Mouse (Mus musculus) testis, postnatal 10 days (tissue): Measurements from ENCODE around the gene Lpar2.

Source experiments
- DNase-seq: peaks from one replicate; pipeline ENCODE4 v3.0.0; 2021; ENCODE audit warnings: low spot score

The Lpar2 gene

DNA sequence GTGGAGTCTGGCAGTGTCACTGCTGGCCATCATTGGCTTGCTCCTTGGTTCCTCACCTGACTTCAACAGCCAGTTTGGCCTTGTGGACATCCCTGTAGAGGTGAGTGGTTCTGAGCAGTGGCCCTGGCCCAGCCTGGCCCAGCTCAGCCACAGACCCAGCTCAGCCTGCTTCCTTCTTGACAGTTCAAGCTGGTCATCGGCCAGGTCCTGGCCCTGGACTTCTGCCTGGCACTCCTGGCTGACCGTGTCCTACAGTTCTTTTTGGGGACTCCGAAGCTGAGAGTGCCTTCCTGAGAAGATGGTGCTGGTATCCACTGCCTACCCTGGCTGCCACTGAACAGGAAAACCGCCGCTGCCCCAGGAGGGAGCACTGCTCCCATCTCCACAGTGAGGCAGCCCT is 15.0 kb upstream of the Lpar2 start:
- no peak for DNase-seq

DNA sequence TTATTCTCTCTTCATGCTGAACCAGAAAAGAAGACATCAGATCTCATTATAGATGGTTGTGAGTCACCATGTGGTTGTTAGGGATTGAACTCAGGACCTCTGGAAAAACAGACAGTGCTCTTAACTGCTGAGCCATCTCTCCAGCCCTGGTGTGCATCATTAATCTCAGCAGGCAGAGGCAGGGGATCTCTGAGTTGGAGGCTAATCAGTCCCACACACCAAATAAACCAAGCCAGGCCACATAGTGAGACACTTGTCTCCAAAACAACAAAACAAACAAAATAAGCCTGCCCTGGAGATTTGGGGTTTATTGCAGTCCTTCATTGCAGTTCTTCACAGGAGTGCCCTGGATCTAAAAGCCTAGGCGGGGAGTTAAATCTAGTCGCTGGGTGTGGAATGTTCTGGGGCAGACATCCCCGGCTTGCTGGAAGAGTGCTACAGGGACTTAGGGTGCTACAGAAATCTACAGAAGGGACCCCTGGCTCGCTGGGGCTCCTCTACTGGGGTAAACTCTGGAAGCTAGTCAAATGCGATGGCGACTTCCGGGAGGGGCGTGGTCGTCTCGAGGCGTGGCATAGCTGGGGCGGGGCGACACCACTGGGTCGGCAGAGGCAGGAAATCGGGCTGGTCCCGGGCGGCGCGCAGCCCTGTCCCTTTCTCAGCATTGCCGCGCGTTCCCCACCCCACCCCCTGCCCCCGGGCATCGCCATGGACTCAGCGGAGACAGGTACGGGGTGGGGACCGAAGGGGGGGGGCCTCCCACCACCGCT is 13.9 kb upstream of the Lpar2 start, which contains the start of gene Gmip:
Gene Gmip (plus strand): TSS at position 586 of the 770 bp plus-strand sequence.
- DNase-seq: peak; percentile 88

DNA sequence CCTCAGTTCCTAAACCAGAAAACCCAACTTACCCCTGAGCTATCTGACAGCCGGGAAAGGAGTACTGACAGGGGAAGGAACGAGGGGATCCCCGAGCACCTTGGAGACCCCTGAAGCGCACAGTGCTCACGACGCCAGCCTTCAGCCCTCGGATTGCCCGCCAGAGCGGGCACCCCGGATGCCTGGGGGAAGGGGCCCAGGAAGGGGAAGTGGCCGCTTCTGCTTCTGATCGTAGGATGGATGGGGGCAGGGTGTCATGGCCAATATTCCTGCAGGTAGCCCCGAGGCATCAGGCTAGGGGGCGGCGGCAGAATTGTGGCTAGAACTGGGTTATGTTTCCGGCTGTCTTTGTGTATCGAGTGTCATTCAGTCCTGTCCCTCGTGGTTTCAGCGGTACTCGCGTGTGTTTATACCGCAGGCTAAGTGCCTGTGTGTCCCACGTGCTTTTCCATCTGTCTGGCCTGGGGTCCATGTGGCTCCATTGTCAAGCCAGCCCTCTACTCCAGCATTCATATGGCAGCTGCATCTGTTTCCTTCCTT is 13.3 kb upstream of the Lpar2 start:
- peak; percentile 49 for DNase-seq

DNA sequence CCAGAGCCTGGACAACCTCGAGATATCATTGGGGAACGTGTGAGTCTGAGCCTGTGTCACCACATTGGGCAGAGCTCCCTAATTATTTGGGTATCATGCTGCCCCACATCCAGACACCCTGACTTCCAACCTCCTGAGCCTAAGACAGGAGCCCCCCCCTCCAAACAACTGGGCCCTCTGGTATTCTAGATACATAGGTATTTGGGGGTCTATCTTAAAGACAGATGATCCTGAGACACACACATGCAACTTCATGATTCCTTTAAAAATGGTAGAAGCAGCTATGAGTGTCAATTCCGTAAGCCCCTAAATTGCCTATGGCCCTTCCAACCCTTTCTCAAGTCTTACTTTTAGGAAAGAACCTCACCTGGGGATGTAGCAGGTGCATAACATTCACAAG is 12.4 kb upstream of the Lpar2 start:
- DNase-seq: no peak

DNA sequence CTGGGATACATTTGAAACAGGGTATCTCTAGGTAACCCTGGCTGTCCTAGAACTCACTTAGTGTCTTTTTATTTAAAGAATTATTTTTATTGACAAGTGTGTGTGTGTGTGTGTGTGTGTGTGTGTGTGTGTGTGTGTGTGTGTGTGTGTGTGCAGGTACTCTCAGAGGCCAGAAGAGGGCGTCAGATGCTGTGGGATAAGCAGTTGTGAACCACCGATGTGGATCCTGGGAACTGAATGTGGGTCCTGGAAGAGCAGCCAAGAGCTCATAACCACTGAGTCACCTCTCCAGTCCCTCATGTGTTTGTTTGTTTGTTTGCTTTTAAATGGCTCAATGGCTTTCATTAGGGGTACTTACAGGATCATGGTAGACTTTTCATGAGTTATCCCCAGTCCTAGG is 7.3 kb upstream of the Lpar2 start:
- no peak for DNase-seq

DNA sequence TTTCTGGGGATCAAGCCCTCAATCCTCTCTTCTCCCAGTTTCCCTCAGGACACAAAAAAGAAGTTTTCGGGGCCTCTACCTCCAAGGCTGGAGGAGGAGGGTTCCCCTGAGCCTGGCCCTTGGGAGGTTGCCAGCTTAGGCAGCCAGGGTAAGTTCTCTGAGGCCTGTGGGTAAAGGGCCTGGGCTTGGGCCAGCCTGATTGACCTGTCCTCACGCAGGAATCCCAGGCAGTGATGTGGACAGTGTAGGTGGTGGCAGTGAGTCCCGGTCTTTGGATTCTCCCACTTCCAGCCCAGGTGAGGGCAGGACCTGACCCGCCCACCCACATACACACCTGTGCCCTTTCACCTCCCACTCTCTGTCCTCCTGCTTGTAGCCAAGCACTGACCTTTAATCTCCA is 6.8 kb upstream of the Lpar2 start:
- DNase-seq: no peak

DNA sequence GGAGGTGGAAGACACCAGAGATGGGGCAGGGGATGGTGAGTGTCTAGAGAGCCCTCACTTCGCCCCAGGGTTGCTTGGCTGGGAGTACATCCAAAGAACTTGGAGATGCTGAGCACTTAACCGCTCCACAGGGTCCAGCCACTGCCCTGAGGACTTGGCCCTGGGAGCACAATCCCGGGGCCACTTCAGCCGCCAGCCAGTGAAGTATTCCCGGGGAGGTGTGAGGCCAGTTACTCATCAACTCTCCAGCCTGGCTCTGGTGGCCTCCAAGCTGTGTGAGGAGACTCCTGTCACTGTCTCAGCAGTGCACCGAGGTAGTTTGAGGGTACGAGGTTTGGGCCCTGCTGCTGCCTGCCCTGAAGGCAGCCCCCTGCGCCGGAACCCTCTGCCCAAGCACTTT is 1.8 kb upstream of the Lpar2 start:
- no peak for DNase-seq

DNA sequence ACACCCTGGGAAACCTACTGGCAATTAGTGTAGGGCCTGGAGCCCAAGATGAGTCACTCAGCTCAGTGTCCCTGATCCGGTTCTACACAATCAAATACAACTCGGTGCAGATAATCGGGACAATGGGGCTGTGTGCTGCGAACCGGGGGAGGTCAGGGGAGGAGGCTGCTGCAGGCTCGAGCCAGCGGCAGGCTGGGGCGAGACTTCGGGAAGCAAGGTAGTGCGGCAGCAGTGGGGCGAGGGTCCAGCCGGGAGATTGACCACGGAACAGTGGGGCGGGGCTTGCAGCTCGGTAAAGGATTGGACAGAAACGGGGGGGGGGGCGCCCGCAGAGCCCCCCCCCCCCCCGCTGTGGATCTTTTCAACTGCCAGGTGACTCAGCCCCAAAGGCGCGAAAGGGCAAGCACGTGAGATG is 251 bp upstream of the Lpar2 start:
- DNase-seq: peak; percentile 86

DNA sequence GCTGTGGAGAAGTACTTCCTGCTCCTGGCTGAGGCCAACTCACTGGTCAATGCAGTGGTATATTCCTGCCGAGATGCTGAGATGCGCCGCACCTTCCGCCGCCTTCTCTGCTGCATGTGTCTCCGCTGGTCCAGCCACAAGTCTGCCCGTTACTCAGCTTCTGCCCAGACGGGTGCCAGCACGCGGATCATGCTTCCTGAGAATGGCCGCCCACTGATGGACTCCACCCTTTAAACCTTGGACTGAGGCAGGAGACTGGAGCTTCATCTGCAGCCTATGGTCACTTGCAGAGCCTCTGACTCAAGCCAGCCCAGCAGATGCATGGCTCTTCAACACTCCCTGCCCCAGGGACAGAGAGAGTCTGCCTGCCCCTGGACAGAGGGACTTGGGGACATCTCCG is 4.1 kb downstream of the Lpar2 start:
- no peak for DNase-seq

DNA sequence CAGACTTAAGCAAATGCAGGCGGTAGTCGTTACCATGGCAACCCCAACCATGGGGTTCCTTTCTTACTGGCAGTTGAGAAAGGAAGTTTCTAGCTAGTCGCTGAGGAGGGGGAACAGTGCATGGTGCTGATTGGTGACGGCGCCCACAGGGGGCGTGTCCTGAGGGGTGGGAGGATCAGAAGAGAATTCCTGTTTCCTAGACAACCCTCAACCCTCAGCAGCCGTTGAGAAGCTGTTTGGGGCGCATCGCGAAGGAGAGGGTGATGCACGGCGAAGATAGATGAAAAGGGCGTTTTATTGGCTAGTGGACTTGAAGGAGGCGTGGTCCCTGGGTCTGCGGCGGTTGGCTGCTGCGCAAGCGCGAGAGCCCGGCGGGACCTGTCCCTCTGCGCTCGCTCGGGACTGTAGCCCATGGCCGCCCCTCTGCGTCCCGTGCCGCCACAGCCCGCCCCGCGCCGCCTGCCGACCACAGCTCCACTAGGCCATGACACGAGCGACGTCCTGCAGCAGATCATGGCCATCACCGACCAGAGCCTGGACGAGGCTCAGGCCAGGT is 10.1 kb downstream of the Lpar2 start, which contains the start of gene Pbx4:
Gene Pbx4 (plus strand): TSS at position 194 of the 556 bp plus-strand sequence.
- peak; percentile 90 for DNase-seq

DNA sequence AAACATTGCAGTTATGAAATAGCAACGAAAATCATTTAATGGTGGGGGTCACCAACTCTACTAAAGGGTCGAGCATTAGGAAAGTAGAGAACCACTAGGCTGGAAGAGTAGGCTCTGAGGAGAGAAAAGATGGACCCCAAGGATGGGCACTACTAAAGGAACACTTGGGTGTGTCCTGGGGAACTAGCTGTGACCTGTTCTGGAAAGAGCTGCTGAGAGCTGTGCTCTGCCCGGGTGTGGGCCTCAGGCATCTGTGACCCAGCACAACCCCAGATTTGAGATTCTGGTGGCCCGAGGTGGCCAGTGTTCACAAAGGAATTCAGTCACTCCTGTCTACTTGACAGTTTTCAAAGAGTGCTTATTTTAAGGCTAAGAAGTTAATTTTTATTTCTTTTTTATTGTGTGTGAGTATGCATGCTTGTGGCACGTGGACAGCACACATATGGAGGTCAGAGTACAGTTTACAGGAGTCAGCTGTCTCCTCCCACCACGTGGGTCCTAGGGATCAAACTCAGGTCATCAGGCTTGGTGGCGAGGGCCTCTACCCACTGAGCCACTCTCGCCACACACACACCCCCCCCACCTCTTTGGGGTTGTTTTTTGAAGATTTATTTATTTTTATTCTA is 14.9 kb downstream of the Lpar2 start:
- no peak for DNase-seq

DNA sequence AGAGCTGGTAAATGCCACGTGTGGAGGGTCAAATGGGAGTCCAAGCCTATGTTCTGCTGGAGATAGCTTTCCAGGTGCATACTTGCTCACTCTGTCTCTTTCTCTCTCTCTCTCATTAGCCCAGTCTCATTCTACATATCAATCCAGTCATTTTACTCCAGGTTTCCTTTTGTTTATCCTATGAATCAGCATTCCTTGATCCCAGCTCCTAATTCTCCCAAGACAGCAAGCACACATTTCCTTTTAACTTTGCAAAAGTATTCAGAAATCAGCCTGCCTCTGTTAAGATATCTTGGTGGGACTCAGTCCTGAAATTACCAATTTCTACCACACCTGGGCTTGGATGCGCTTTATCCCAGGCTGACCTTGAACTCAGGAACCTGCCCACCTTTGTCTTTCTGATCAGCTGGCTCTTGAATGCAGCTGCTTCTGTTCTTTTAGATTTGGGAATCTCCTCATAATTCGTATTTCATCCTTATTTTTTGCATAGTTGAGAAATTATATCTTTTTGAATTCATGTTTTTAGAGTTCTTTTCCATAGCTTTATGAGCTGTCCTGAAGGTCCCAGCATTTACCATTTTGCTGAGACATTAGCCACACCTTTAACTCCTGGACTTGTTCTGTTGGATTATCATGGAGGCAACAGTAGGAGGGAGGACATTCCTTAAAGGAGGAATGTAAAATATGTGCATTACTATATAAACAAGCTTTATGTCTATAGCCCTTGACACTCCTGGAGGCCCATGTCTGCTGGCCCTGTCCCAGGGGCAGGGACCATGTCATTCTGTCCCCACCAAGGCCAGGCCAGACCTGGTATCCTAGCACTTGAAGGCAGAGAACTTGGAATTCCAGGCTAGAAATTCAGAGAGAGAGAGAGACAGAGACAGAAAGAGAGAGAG is 25.2 kb downstream of the Lpar2 start:
- no peak for DNase-seq

DNA sequence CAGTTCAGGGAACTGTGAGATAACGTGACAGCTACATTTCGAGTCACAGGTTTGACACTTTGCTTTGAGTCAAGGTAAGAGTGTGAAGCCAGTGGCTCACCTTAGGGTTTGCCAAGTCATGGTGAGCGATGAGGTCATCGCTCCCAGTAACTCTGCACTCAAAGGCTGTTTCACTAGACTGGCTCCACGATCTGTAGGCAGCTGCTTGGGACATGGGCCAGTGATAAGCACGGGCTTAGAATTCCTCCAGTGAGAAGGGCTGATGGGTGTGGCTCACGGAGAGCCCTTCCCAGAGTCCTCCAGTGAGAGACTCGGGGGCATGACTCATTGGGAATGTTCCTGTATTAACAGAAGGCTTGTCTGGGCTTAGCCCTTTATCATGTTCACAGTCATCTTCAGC is 26.7 kb downstream of the Lpar2 start:
- DNase-seq: no peak

DNA sequence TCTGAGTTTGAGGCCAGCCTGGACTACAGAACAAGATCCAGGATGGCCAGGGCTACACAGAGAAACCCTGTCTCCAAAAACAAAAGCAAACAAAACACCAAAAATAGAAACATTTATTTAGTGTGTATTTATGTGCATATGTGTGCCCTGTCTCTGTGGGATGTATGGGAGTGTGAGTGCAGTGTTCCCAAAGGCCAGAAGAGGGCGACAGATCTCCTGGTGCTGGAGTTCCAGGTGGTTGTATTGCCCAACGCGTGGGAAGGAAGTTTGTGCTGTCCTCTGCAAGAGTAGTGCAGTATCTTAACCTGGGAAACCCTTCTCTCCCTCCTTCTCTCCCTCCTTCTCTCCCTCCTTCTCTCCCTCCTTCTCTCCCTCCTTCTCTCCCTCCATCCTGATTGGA is 27.7 kb downstream of the Lpar2 start:
- DNase-seq: no peak

DNA sequence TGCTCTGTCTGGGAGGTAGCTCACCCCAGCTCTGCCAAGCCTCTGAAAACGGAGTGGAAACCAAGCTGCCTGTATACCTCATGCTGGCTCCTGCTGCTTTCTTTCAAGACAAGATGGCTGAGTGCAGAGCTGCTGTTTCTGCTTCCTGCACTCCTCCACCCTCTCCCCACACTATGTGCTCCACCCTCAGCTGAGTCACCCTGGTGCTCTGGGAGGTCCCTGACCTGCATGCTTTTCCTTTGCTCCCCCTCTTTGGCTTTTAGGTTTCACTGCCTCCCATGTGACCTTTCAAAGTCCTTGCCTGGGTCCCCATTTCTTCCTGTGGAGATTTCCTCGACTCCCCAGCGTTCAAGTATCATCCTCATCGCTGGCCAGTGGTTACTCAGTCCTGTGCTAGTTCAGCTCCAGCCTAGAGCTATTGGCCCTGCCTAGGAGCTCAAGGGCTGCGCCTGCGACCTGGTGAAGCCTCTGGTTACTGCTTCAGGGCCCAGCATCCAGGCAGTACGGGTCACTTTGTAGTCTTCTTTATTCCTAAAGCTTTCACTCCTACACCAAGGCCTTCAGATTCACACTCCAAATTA is 28.8 kb downstream of the Lpar2 start:
- no peak for DNase-seq

DNA sequence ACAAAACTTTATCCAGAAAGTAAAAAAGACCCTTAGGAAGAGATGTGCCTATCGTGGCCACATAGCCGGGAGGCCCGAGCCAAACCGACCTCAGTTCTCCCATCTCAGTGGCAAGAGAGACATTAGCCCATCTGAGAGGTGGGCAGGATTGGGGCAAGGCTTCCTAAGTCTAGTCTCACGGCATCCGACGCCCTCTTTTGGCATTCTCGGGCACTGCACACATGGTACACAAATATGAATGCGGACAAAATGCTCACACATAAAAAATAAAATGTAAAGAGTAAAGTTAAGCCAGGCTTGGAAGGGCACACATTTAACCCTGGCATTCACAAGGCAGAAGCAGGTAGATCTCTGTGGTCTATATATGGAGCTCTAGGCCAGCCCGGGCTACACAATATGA is 31.6 kb downstream of the Lpar2 start:
- DNase-seq: no peak

DNA sequence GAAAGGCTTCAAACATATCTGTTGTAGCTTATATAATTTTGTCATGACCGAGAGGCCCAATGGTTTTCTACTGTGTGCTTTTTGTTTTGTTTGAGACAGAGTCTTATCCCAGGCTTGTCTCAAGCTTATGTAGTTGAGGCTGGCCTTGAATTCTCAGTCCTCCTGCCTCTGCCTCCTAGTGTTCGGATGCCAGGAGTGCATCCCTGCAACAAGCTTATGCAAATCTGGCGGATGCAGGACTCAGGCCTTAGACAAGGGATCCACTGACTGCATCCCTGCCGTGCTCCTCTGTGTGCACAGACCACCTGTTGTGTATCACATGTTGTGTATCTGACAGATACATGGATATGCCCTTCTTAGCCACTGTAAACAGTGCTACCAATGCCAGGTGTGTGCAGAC is 38.6 kb downstream of the Lpar2 start:
- no peak for DNase-seq

DNA sequence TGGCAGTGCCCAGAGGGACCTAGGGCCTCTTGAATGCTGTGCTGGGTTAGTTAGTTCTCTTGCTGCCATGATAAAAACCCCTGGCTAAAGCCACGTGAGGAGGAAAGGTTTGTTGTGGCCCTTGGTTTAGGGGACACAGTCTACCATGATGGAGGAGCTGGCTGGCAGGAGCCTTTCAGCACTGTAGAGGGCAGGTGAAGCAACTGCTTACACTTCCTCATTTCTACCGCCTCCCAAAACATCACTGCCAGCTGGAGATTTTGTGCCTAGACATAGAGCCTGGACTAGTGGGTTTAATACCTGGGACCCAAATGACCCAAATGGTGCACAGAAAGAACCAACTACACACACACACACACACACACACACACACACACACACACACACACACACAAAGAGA is 39.0 kb downstream of the Lpar2 start:
- DNase-seq: no peak

DNA sequence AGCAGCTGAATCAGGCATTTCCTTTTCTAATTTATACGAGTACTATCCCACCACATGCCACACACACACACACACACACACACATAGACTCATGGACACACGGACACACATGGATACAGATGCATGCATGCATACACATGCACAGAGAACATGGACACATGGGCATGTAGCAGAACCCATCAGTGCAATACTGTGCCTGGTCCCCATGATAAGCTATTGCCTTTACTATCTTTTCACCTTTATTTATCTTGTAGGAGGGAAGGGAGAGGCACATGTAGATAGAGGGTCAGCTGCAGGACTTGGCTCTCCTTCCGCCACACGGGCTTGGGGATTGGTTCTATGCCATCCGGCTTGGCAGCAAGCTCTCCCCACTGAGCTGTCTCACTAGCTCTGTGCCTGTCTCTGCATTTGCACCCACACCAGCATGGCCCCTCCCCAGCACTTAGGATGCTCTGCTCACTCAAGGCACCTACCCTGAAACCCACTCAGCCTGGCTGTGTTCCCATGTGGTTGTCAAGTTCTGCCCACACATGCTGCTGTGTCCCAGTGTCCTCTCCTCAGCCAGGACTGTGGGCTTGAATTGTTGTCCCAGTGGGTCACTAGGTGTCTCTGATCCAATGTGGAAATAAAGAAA is 41.3 kb downstream of the Lpar2 start:
- no peak for DNase-seq

DNA sequence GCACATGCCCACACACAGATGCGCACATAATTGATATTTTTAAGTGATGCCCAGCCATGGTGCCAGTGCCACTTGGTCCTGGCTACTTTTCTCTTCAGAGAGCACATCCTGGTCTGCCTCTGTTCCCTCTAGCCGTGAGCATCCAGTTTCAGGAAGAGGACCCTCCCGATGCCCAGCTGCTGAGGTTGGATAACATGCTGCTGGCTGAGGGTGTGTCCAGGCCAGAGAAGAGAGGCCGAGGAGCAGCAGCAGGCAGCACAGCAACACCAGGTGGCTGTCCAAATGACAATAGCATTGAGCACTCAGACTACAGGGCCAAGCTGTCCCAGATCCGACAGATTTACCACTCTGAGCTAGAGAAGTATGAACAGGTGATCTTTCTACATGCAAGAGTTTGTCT is 42.0 kb downstream of the Lpar2 start:
- no peak for DNase-seq

DNA sequence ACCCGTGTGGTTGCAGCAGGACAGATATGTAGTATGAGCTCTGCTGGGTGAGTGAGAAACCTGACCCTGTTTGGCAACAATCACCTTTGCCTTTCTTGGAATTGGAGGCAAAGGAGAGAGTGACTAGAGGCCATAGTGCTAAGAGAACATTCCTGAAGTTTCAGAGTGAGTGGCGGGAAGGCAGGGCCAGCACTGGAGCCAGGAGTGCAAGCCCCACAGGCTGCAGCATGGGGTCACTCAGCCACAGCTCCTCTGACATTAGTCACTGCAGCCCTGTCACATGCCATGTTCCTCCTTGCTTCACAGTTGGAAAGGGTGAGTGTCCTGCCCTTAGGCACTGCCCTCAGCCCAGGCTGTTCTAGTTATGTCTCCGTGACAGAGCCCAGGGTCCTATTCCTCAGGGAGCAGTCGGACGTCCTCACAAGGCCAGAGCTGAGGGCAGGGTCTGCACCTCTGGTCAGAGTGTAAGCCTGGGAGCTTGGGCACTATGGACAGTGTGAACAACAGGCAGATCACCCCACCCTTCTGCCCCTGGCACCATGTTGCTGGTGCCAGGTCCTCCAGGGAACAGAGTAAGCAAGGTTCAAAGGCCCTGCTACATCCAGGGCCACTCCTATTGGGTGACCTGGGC is 45.6 kb downstream of the Lpar2 start:
- no peak for DNase-seq
